In the genomic region with DNA sequence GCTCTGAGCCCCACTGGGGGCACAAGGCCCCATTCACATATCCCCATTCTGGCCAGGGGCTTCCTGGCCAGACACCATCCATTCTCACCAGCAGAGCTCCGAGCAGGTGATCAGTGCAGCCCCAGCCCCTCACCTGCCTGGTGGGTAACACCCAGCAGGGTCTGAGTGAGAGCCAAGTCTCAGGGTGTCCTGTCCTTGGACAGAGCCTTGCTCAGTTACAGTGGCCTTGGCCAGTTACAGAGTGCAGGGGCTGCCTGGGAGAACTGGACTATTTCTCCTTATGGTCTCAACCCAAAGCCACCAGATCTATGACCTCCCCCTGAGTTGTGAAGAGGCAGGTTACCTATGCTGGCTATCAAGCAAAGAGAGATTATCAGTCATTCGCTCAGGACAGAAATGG, we compare ENCODE assay signal across 8 mouse cellular contexts. TPM values are rescaled to one million over a fixed set of nuclear protein-coding genes. Genes with fewer than 3 reads are reported as not detected.
DNase-seq lines count a peak whose midpoint lies in the region; ATAC-seq and TF ChIP-seq lines count a peak whose summit lies in the region.

No protein-coding gene starts in this region.

- H3K36me3 ChIP-seq in kidney, embryonic 15.5 days: peaks cover 3% of the 10 kb centered on the region; the same call in 1 of the 2 replicates
- H3K36me3 ChIP-seq in embryonic facial prominence, embryonic 14.5 days (ENCODE audit: control insufficient read depth, insufficient read depth, low read length): peaks cover 34% of the 10 kb centered on the region
- H3K36me3 ChIP-seq in limb, embryonic 14.5 days (ENCODE audit: control insufficient read depth, insufficient read depth, low read length): peaks cover 32% of the 10 kb centered on the region

- H3K27ac ChIP-seq in kidney, embryonic 15.5 days: 0 out of 2 replicates have a peak overlapping the region, but pooled peaks have one; percentile 54
- H3K27ac ChIP-seq in embryonic facial prominence, embryonic 14.5 days (replicated peaks; ENCODE audit: low read depth, low read length): peak overlapping the region; percentile 79
- H3K27ac ChIP-seq in limb, embryonic 14.5 days (replicated peaks; ENCODE audit: low read depth, low read length): peak overlapping the region; percentile 75; the same call in 1 of the 2 replicates

- H3K27me3 ChIP-seq in kidney, embryonic 15.5 days: no peaks in the 10 kb centered on the region
- no peaks in the 10 kb centered on the region for H3K27me3 ChIP-seq in embryonic facial prominence, embryonic 14.5 days (replicated peaks; ENCODE audit: control insufficient read depth, insufficient read depth, low read length)
- no peaks in the 10 kb centered on the region for H3K27me3 ChIP-seq in limb, embryonic 14.5 days (ENCODE audit: control insufficient read depth, insufficient read depth, low read length)

- no peak for ATAC-seq in kidney, embryonic 15.5 days (replicated peaks; ENCODE audit: low FRiP score)
- no peak; the same call in 1 of the 2 replicates for ATAC-seq in embryonic facial prominence, embryonic 14.5 days (ENCODE audit: low read depth)
- ATAC-seq in limb, embryonic 14.5 days (ENCODE audit: low FRiP score, low read depth): no peak

- TF ChIP-seq POLR2A in limb, embryonic 14.5 days (IDR thresholded peaks at IDR 0.05; ENCODE audit: borderline replicate concordance, extremely low read depth, insufficient read depth, insufficient read length): no peak

- peaks cover 14% of the 10 kb centered on the region for H3K4me1 ChIP-seq in kidney, embryonic 15.5 days
- peaks cover 28% of the 10 kb centered on the region for H3K4me1 ChIP-seq in embryonic facial prominence, embryonic 14.5 days (ENCODE audit: control insufficient read depth, insufficient read depth, low read length)
- H3K4me1 ChIP-seq in limb, embryonic 14.5 days (ENCODE audit: control insufficient read depth, insufficient read depth, low read length): peaks cover 44% of the 10 kb centered on the region

- no peak for DNase-seq in kidney, postnatal 4 days
- DNase-seq in adrenal gland, postnatal 14 days: peak; percentile 30
- no peak for DNase-seq in embryonic facial prominence, embryonic 14.5 days (ENCODE audit: low spot score)
- DNase-seq in limb, embryonic 14.5 days (ENCODE audit: low spot score): no peak
- DNase-seq in left cerebral cortex, adult 8-10 months (ENCODE audit: low spot score in 2 of 2): no peak
- DNase-seq in T-cell, adult 2 months (ENCODE audit: low spot score): no peak
- no peak for DNase-seq in cerebellum, adult 11 months

- no peaks in the 10 kb centered on the region for H3K9me3 ChIP-seq in kidney, embryonic 15.5 days (replicated peaks)
- no peaks in the 10 kb centered on the region for H3K9me3 ChIP-seq in embryonic facial prominence, embryonic 14.5 days (ENCODE audit: control insufficient read depth, low read length)
- H3K9me3 ChIP-seq in limb, embryonic 14.5 days (ENCODE audit: control insufficient read depth, low read length): no peaks in the 10 kb centered on the region

- peak overlapping the region; percentile 12; the same call in 1 of the 2 replicates for H3K9ac ChIP-seq in kidney, embryonic 15.5 days
- H3K9ac ChIP-seq in embryonic facial prominence, embryonic 14.5 days (ENCODE audit: low read depth, low read length): peak overlapping the region; percentile 76
- H3K9ac ChIP-seq in limb, embryonic 14.5 days (ENCODE audit: low read depth, low read length, severe bottlenecking): peak overlapping the region; percentile 69

- peak overlapping the region; percentile 38 for H3K4me3 ChIP-seq in kidney, embryonic 15.5 days (replicated peaks)
- peak overlapping the region; percentile 46 for H3K4me3 ChIP-seq in embryonic facial prominence, embryonic 14.5 days (ENCODE audit: low read depth, low read length)
- H3K4me3 ChIP-seq in limb, embryonic 14.5 days (replicated peaks; ENCODE audit: low read length): peak overlapping the region; percentile 49

- H3K4me2 ChIP-seq in kidney, embryonic 15.5 days: peak overlapping the region; percentile 45
- peak overlapping the region; percentile 81 for H3K4me2 ChIP-seq in embryonic facial prominence, embryonic 14.5 days (ENCODE audit: low read depth, low read length)
- H3K4me2 ChIP-seq in limb, embryonic 14.5 days (replicated peaks; ENCODE audit: low read depth, low read length, severe bottlenecking): peak overlapping the region; percentile 79

- WGBS in kidney, embryonic 15.5 days: 87% methylated on average over 2 of the region's 2 CpGs
- 73% methylated on average over 2 of the region's 2 CpGs for WGBS in embryonic facial prominence, embryonic 14.5 days
- 83% methylated on average over 2 of the region's 2 CpGs for WGBS in limb, embryonic 14.5 days

RNA-seq across cellular contexts. Expression of gene Col6a1, which starts 0.9 kb away (rescaled TPM):
- polyA plus RNA-seq in kidney, embryonic 15.5 days (2015; fragmentation: Nextera tagmentation; extraction: Ambion mirVana): 75.3 and 112 TPM in 2 replicates
- total RNA-seq in adrenal gland, postnatal 14 days (2021): 221 and 261 TPM in 2 replicates
- polyA plus RNA-seq in embryonic facial prominence, embryonic 14.5 days (2014; fragmentation: Nextera tagmentation; extraction: Ambion mirVana): 405 and 419 TPM in 2 replicates
- polyA plus RNA-seq in limb, embryonic 14.5 days (2012; rRNA removed): 444 and 445 TPM in 2 replicates
- polyA plus RNA-seq in limb, embryonic 14.5 days (2014; fragmentation: Nextera tagmentation; extraction: Ambion mirVana): 287 and 330 TPM in 2 replicates
- total RNA-seq in left cerebral cortex, adult 8-10 months (2022): 10 to 100 TPM; 48.8 to 56.0 (median 51.9) TPM

Comparison
In these comparisons a context has a peak if more than half of its experiments do, and no peak if none do; other contexts are left out.
1. H3K9ac ChIP-seq: peak in every context shown above with its lines; median percentile 76 in embryonic facial prominence, embryonic 14.5 days; 69 in limb, embryonic 14.5 days; 12 in kidney, embryonic 15.5 days.